Mouse (Mus musculus): ENCODE results near the gene Ptx4. TPM values are rescaled to one million over a fixed set of nuclear protein-coding genes. Genes with fewer than 3 reads are reported as not detected.

Gene Ptx4
- polyA plus RNA-seq (2015; fragmentation: Nextera tagmentation; extraction: Ambion mirVana) = 0.83 and 1.2 TPM in 2 replicates

- Histone ChIP-seq H3K4me1 (peaks cover 12% of the 10 kb centered on the region), H3K4me2 (no peak within 1 kb of the TSS), H3K9ac (0 out of 2 replicates have a peak within 1 kb of the TSS, but pooled peaks have one; percentile 32), H3K9me3 (no peaks in the 10 kb centered on the region), H3K27me3 (no peaks in the 10 kb centered on the region; the same call in 1 of the 2 replicates), H3K36me3 (no peaks in the 10 kb centered on the region), H3K27ac (no peak within 1 kb of the TSS), H3K4me3 (no peak within 1 kb of the TSS)
- 16% methylated on average over 3 of the region's 3 CpGs for WGBS
- ATAC-seq (ENCODE audit: insufficient number of reproducible peaks, insufficient read depth, low FRiP score, low TSS enrichment, low read depth) = no peak
Measured at GRCm38 (mm10) chr17:25120406-25120805, at the start of gene Ptx4. TSS of gene Ptx4 (plus strand) at chr17:25120760.

DNA sequence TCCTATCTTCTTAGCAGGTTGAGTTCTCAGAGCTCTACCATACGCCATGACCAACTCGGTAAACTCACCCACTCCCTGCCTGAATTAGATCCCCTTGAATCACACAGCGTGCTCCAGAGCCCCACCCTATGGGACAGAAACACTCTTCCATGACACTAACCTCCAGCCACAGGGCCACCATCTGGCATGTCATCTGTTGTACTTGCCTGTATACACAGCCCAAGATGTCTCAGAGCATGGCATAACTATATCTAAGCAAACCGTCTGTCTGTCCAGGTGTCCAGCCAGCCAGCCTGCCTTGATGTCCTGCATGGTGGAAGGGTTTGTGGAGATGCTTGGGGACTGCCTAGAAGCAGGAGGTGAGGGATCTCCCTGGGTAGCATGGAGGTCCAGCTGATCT, 43.7 kb upstream of the Ptx4 start:
- WGBS = 88% methylated on average over 4 of the region's 4 CpGs
- ATAC-seq (ENCODE audit: insufficient number of reproducible peaks, insufficient read depth, low FRiP score, low TSS enrichment, low read depth) = no peak
- Histone ChIP-seq H3K27ac (no peak overlapping the region), H3K4me1 (peaks cover 43% of the 10 kb centered on the region), H3K27me3 (no peaks in the 10 kb centered on the region), H3K36me3 (0 out of 2 replicates have a peak, but pooled peaks cover 8% of the 10 kb centered on the region), H3K4me2 (0 out of 2 replicates have a peak overlapping the region, but pooled peaks have one; percentile 44), H3K4me3 (no peak overlapping the region), H3K9me3 (no peaks in the 10 kb centered on the region), H3K9ac (no peak overlapping the region)

GRCm38 (mm10) chr17:25077771-25078372, 42.7 kb upstream of the Ptx4 start:
- Histone ChIP-seq H3K27ac (peak overlapping the region; percentile 76), H3K9ac (peak overlapping the region; percentile 40), H3K4me2 (peak overlapping the region; percentile 44), H3K36me3 (0 out of 2 replicates have a peak, but pooled peaks cover 8% of the 10 kb centered on the region), H3K9me3 (no peaks in the 10 kb centered on the region), H3K4me3 (peak overlapping the region; percentile 29; the same call in 1 of the 2 replicates), H3K4me1 (peaks cover 52% of the 10 kb centered on the region), H3K27me3 (no peaks in the 10 kb centered on the region)
- no peak for ATAC-seq (ENCODE audit: insufficient number of reproducible peaks, insufficient read depth, low FRiP score, low TSS enrichment, low read depth)
- 59% methylated on average over 13 of the region's 13 CpGs for WGBS

DNA sequence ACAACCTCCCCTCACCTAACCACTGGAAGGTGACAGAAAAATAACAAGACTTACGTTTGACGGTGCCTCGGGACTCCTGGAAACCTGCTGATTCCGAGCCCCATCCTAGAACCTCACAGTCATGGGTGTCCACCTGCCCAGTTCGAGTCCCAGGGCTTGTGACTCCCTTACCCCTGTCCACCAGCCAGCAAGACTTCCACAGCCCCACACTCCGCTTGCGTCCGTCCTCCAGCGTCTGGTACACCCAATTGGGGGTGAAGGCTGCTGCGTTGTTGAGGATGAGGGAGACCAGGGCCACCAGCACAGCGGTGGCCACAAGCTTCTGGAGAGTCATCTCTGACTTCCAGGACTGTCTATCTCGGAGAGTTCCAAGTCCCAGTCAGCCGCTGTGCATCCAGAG, 40.4 kb upstream of the Ptx4 start:
- peaks cover 76% of the 10 kb centered on the region for H3K4me1 ChIP-seq
- ATAC-seq (ENCODE audit: insufficient number of reproducible peaks, insufficient read depth, low FRiP score, low TSS enrichment, low read depth) = no peak
- no peaks in the 10 kb centered on the region for H3K9me3 ChIP-seq
- H3K27ac ChIP-seq = peak overlapping the region; percentile 98
- peak overlapping the region; percentile 44 for H3K4me2 ChIP-seq
- H3K27me3 ChIP-seq = no peaks in the 10 kb centered on the region
- WGBS = 91% methylated on average over 13 of the region's 13 CpGs
- peak overlapping the region; percentile 29 for H3K4me3 ChIP-seq
- H3K9ac ChIP-seq = peak overlapping the region; percentile 61
- H3K36me3 ChIP-seq = 0 out of 2 replicates have a peak, but pooled peaks cover 8% of the 10 kb centered on the region

GRCm38 (mm10) chr17:25080960-25081381, 39.6 kb upstream of the Ptx4 start:
- no peak for ATAC-seq (ENCODE audit: insufficient number of reproducible peaks, insufficient read depth, low FRiP score, low TSS enrichment, low read depth)

GRCm38 (mm10) chr17:25082081-25082847, 38.3 kb upstream of the Ptx4 start:
- peak overlapping the region; percentile 44; the same call in 1 of the 2 replicates for H3K4me2 ChIP-seq
- WGBS = 39% methylated on average over 14 of the region's 14 CpGs
- 0 out of 2 replicates have a peak overlapping the region, but pooled peaks have one; percentile 27 for H3K9ac ChIP-seq
- peaks cover 82% of the 10 kb centered on the region for H3K4me1 ChIP-seq
- H3K9me3 ChIP-seq = no peaks in the 10 kb centered on the region
- no peak for ATAC-seq (ENCODE audit: insufficient number of reproducible peaks, insufficient read depth, low FRiP score, low TSS enrichment, low read depth)
- no peak overlapping the region for H3K4me3 ChIP-seq
- H3K27me3 ChIP-seq = no peaks in the 10 kb centered on the region
- H3K27ac ChIP-seq = peak overlapping the region; percentile 98
- no peaks in the 10 kb centered on the region for H3K36me3 ChIP-seq

More at GRCm38 (mm10) chr17:25080960-25081381, 39.6 kb upstream of the Ptx4 start:
- Histone ChIP-seq H3K4me1 (peaks cover 82% of the 10 kb centered on the region), H3K27me3 (no peaks in the 10 kb centered on the region), H3K9ac (peak overlapping the region; percentile 61), H3K36me3 (0 out of 2 replicates have a peak, but pooled peaks cover 8% of the 10 kb centered on the region), H3K27ac (peak overlapping the region; percentile 98), H3K9me3 (no peaks in the 10 kb centered on the region), H3K4me2 (peak overlapping the region; percentile 44), H3K4me3 (peak overlapping the region; percentile 29)
- 48% methylated on average over 11 of the region's 11 CpGs for WGBS

DNA sequence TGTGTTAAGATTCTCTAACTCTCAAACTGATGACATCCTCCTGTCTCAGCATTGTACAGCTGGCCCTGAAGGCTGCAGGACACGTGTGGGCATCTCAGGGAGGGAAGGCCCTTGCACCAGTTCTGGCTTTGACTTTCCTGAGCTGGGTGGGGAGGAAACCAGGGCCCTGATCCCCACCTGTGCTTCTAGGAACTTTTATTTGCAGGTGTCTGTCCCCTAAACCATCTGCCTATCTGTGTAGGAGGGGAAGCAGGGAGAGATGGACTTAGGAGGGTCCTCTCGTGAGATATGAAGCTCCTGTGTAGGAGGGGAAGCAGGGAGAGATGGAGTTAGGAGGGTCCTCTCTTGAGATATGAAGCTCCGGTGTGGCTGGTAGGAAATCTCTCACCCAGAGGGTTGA, 37.7 kb upstream of the Ptx4 start:
- Histone ChIP-seq H3K4me3 (no peak overlapping the region), H3K36me3 (peaks cover 5% of the 10 kb centered on the region), H3K27me3 (no peaks in the 10 kb centered on the region), H3K4me1 (peaks cover 76% of the 10 kb centered on the region), H3K27ac (peak overlapping the region; percentile 98), H3K4me2 (peak overlapping the region; percentile 25), H3K9ac (no peak overlapping the region), H3K9me3 (no peaks in the 10 kb centered on the region)
- ATAC-seq (ENCODE audit: insufficient number of reproducible peaks, insufficient read depth, low FRiP score, low TSS enrichment, low read depth) = no peak
- WGBS = 41% methylated on average over 3 of the region's 3 CpGs

GRCm38 (mm10) chr17:25083444-25083931, 37.1 kb upstream of the Ptx4 start, which contains the start of gene Tmem204:
TSS of gene Tmem204 (minus strand) at chr17:25083591.
- 15% methylated on average over 7 of the region's 7 CpGs for WGBS
- peak; percentile 74 for ATAC-seq (ENCODE audit: insufficient number of reproducible peaks, insufficient read depth, low FRiP score, low TSS enrichment, low read depth)
- H3K36me3 ChIP-seq = peaks cover 11% of the 10 kb centered on the region
- H3K4me1 ChIP-seq = peaks cover 70% of the 10 kb centered on the region
- H3K9ac ChIP-seq = peak within 1 kb of the TSS; percentile 8; the same call in 1 of the 2 replicates
- H3K4me2 ChIP-seq = peak within 1 kb of the TSS; percentile 25
- no peaks in the 10 kb centered on the region for H3K27me3 ChIP-seq
- H3K9me3 ChIP-seq = no peaks in the 10 kb centered on the region
- H3K4me3 ChIP-seq = no peak within 1 kb of the TSS
- peak within 1 kb of the TSS; percentile 98 for H3K27ac ChIP-seq

- Histone ChIP-seq H3K4me2 (no peak overlapping the region), H3K9ac (no peak overlapping the region), H3K27me3 (no peaks in the 10 kb centered on the region), H3K9me3 (no peaks in the 10 kb centered on the region), H3K4me3 (no peak overlapping the region), H3K4me1 (peaks cover 62% of the 10 kb centered on the region), H3K27ac (peak overlapping the region; percentile 98), H3K36me3 (peaks cover 23% of the 10 kb centered on the region)
- WGBS = 70% methylated on average over 13 of the region's 13 CpGs
- ATAC-seq (ENCODE audit: insufficient number of reproducible peaks, insufficient read depth, low FRiP score, low TSS enrichment, low read depth) = no peak
Measured at GRCm38 (mm10) chr17:25084835-25085385, 35.6 kb upstream of the Ptx4 start.

- H3K4me1 ChIP-seq = peaks cover 45% of the 10 kb centered on the region
Measured at GRCm38 (mm10) chr17:25086724-25087123, 33.8 kb upstream of the Ptx4 start.

GRCm38 (mm10) chr17:25089158-25089557, 31.4 kb upstream of the Ptx4 start:
- 92% methylated on average over 10 of the region's 10 CpGs for WGBS
- Histone ChIP-seq H3K4me3 (no peak overlapping the region), H3K36me3 (peaks cover 60% of the 10 kb centered on the region), H3K4me1 (peaks cover 20% of the 10 kb centered on the region), H3K27me3 (no peaks in the 10 kb centered on the region), H3K27ac (no peak overlapping the region), H3K4me2 (no peak overlapping the region), H3K9ac (no peak overlapping the region), H3K9me3 (no peaks in the 10 kb centered on the region)
- ATAC-seq (ENCODE audit: insufficient number of reproducible peaks, insufficient read depth, low FRiP score, low TSS enrichment, low read depth) = no peak

More at GRCm38 (mm10) chr17:25086724-25087123, 33.8 kb upstream of the Ptx4 start:
- peaks cover 38% of the 10 kb centered on the region for H3K36me3 ChIP-seq
- no peak overlapping the region for H3K4me2 ChIP-seq
- H3K27ac ChIP-seq = no peak overlapping the region
- no peak overlapping the region for H3K9ac ChIP-seq
- no peak for ATAC-seq (ENCODE audit: insufficient number of reproducible peaks, insufficient read depth, low FRiP score, low TSS enrichment, low read depth)
- H3K9me3 ChIP-seq = no peaks in the 10 kb centered on the region
- H3K27me3 ChIP-seq = no peaks in the 10 kb centered on the region
- H3K4me3 ChIP-seq = no peak overlapping the region
- 87% methylated on average over 7 of the region's 7 CpGs for WGBS

Measured in embryonic facial prominence, embryonic 13.5 days (tissue).